Mouse (Mus musculus): ENCODE measurements around the gene Tnip2. TPM values are rescaled to one million over a fixed set of nuclear protein-coding genes. Genes with fewer than 3 reads are reported as not detected.
A peak's percentile ranks its signal among the peaks of the same experiment; 100 is the strongest.

Gene Tnip2
- polyA plus RNA-seq, 1 experiment from 2014 or later: 18.8 TPM

DNA sequence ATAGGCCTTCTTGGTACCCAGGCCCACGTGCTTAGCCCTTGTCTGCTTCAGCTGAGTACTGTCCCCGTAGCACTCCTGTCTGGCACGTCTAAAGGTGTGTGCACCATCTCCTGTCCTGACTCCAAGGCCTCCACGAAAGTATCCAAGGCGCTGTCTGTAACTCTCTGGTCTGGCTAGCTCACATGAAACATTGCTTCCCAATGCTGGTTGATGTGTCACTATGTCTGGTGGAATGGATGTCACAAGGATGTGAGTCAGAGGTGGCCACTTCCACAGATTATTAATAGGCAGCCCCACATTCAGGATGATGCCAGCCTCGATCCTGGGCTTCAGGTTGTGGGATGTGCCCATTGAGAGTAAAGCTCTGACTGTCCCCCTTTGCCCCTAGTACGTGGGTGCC, 22.0 kb upstream of the Tnip2 start:
- peaks cover 19% of the 10 kb centered on the region for H3K4me1 ChIP-seq
- ATAC-seq (ENCODE audit: extremely low read depth, insufficient number of reproducible peaks, low FRiP score, low TSS enrichment): no peak
- no peaks in the 10 kb centered on the region for H3K36me3 ChIP-seq
- H3K9ac ChIP-seq: no peak overlapping the region
- WGBS: 73% methylated on average over 7 of the region's 7 CpGs
- no peak overlapping the region for H3K4me3 ChIP-seq
- H3K9me3 ChIP-seq: no peaks in the 10 kb centered on the region
- no peaks in the 10 kb centered on the region for H3K27me3 ChIP-seq (replicated peaks)
- no peak overlapping the region for H3K27ac ChIP-seq (replicated peaks)
- no peak overlapping the region for H3K4me2 ChIP-seq

DNA sequence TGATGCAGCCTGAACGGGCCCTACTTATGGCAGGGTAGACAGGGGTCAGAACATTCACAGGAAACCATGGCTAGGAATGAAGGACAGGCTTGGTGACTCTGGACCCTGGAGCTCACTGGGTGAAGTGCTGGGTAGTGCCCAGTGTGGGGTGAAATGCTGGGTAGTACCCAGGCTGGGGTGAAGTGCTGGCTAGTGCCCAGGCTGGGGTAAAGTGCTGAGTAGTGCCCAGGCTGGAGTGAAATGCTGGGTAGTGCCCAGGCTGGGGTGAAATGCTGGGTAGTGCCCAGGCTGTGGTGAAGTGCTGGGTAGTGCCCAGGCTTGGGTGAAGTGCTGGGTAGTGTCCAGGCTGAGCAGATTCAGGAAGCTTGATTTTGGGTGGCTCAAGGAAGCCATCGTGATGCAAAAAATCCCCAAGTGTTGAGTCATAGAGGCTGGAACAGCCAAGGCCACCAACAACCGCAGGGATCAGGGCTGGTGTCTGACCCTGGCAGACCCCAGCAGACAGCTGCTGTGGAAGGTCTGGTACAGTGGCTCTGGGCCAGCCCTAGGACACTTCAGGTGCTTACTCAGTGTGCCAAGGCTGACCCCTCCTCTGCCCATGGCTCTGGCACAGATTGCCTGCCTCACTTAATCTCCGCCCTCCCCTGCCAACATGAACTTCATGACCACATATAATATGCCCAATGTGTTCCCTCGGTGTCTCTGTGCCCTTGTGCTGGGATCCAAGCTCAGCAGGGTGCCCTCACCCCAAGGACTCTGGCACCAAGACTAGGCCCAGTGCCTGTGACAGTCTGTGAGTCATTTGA, 21.2 kb upstream of the Tnip2 start:
- ATAC-seq (ENCODE audit: extremely low read depth, insufficient number of reproducible peaks, low FRiP score, low TSS enrichment): no peak
- 70% methylated on average over 5 of the region's 5 CpGs for WGBS
- no peaks in the 10 kb centered on the region for H3K27me3 ChIP-seq (replicated peaks)
- no peak overlapping the region for H3K4me2 ChIP-seq
- no peaks in the 10 kb centered on the region for H3K9me3 ChIP-seq
- no peak overlapping the region for H3K27ac ChIP-seq (replicated peaks)
- H3K36me3 ChIP-seq: no peaks in the 10 kb centered on the region
- H3K9ac ChIP-seq: no peak overlapping the region
- H3K4me3 ChIP-seq: no peak overlapping the region
- H3K4me1 ChIP-seq: peaks cover 24% of the 10 kb centered on the region

DNA sequence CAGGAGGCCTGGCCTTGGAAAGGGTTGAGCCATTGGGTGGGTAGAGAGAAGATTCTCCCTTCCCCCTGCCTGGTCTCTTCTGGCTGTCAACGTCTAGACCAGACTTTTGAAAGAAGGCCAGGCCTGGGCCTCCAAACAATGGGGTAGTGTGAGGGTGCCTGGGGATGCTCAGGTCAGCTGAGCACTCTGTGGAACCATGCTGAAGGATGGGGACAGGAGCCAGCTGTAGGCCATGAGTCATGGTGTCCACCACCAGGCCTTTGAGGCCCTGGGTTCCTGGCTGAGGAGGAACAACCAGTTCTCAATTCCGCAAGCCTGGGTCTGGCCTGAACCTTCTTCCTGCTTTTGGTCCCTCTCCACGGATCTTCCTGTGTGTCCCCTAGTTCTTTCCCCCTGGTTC, 20.0 kb upstream of the Tnip2 start:
- ATAC-seq (ENCODE audit: extremely low read depth, insufficient number of reproducible peaks, low FRiP score, low TSS enrichment): 0 out of 2 replicates have a peak, but pooled peaks have one; percentile 47
- no peak overlapping the region for H3K4me3 ChIP-seq
- no peaks in the 10 kb centered on the region for H3K27me3 ChIP-seq (replicated peaks)
- peaks cover 24% of the 10 kb centered on the region for H3K4me1 ChIP-seq
- H3K9me3 ChIP-seq: no peaks in the 10 kb centered on the region
- no peak overlapping the region for H3K9ac ChIP-seq
- H3K4me2 ChIP-seq: no peak overlapping the region
- 50% methylated on average over 3 of the region's 3 CpGs for WGBS
- H3K36me3 ChIP-seq: no peaks in the 10 kb centered on the region
- H3K27ac ChIP-seq (replicated peaks): 0 out of 2 replicates have a peak overlapping the region, but pooled peaks have one; percentile 29

DNA sequence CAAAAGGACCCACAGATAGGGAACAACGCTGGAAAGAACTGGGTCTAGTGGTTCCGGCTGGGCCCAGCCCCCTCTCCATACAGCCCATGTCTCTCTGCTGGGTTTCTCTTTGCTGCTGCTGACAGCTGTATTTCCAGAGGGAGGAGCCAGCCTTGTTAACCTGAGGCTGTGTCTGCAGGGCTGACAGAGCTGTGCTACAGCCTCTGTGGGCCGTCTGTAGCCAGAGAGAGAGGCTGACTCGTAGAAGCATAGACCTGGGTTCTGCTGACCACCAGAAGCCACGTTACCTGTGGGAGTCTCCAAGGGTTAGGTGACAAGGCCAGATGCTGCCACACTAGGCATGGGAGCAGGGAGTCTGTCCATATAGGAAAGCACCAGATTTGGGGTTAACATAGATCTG, 19.3 kb upstream of the Tnip2 start:
- no peaks in the 10 kb centered on the region for H3K27me3 ChIP-seq (replicated peaks)
- no peak for ATAC-seq (ENCODE audit: extremely low read depth, insufficient number of reproducible peaks, low FRiP score, low TSS enrichment)
- H3K27ac ChIP-seq (replicated peaks): peak overlapping the region; percentile 67
- WGBS: 60% methylated on average over 5 of the region's 5 CpGs
- peaks cover 24% of the 10 kb centered on the region for H3K4me1 ChIP-seq
- H3K36me3 ChIP-seq: no peaks in the 10 kb centered on the region
- H3K9ac ChIP-seq: 0 out of 2 replicates have a peak overlapping the region, but pooled peaks have one; percentile 30
- H3K9me3 ChIP-seq: no peaks in the 10 kb centered on the region
- no peak overlapping the region for H3K4me3 ChIP-seq
- H3K4me2 ChIP-seq: no peak overlapping the region

DNA sequence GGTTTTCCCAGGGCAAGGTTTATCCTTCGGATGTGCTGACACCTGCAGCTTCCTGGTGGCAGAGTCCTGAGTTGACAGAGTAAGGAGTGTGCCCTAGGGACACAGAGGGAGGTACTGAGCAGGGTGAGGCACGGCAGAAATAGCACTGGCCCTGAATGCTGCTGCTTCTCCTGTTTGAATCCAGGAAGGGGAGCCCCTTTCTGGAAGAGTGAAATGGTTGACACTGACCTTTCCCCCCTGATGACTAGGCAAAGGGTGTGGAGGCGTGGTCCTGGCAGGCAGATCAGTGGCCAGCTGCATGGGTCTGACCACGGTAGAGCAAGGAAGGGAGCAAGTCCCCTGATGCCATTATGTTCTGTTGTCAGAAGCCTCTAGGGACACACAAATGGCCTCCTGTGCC, 16.9 kb upstream of the Tnip2 start:
- WGBS: 44% methylated on average over 4 of the region's 4 CpGs
- H3K27ac ChIP-seq (replicated peaks): no peak overlapping the region
- no peak for ATAC-seq (ENCODE audit: extremely low read depth, insufficient number of reproducible peaks, low FRiP score, low TSS enrichment)

DNA sequence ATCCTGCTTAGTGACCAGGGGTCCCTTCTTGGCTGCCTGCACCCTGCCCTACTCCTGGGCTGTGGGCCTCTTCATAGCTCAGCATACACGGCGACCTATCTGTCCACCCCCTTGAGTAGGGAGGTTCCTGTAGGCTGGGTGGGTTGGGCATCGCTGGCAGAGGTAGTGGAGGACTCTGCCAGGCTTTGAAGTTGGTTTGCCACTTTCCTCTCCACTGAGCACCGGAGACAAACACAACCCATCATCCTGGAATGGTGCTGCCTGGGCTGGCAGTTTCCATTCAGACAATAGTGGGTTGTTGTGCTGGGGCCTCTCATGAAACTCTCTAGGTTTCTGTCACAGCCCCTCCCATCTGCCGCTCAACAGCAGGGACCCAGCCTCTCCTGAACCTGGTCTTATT, 16.3 kb upstream of the Tnip2 start:
- Histone ChIP-seq H3K36me3 (no peaks in the 10 kb centered on the region), H3K9ac (no peak overlapping the region), H3K27me3 (replicated peaks) (no peaks in the 10 kb centered on the region), H3K4me2 (no peak overlapping the region), H3K4me3 (no peak overlapping the region), H3K27ac (replicated peaks) (no peak overlapping the region), H3K4me1 (peaks cover 36% of the 10 kb centered on the region), H3K9me3 (no peaks in the 10 kb centered on the region)
- 67% methylated on average over 5 of the region's 5 CpGs for WGBS
- ATAC-seq (ENCODE audit: extremely low read depth, insufficient number of reproducible peaks, low FRiP score, low TSS enrichment): no peak

More for the DNA sequence above, 16.9 kb upstream of the Tnip2 start:
- Histone ChIP-seq H3K27me3 (replicated peaks) (no peaks in the 10 kb centered on the region), H3K4me3 (no peak overlapping the region), H3K9ac (no peak overlapping the region), H3K4me1 (peaks cover 36% of the 10 kb centered on the region), H3K36me3 (no peaks in the 10 kb centered on the region), H3K9me3 (no peaks in the 10 kb centered on the region), H3K4me2 (no peak overlapping the region)

DNA sequence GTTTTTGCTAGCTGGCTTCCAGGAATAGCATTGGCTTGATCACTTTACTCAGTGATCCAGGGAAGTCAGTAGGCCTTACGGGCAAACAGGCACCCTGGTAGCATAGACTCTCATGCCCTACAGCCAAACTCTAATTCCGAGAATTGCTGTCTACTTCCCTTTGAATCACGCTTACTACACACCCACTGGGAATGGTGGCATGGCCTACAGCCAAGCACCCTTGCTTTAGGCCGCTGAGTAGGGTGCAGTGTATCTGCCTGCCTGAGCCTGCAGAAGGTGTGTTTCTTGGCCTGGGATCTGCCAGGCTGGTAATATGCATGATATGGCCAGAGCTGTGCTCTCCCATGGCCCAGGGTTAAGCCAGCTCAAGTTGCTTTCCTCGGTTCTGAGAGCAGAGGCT, 14.9 kb upstream of the Tnip2 start:
- H3K9ac ChIP-seq: no peak overlapping the region
- H3K27me3 ChIP-seq (replicated peaks): no peaks in the 10 kb centered on the region
- H3K27ac ChIP-seq (replicated peaks): no peak overlapping the region
- no peak overlapping the region for H3K4me3 ChIP-seq
- no peak for ATAC-seq (ENCODE audit: extremely low read depth, insufficient number of reproducible peaks, low FRiP score, low TSS enrichment)
- no peak overlapping the region for H3K4me2 ChIP-seq
- H3K9me3 ChIP-seq: no peaks in the 10 kb centered on the region
- WGBS: 76% methylated on average over 5 of the region's 5 CpGs
- no peaks in the 10 kb centered on the region for H3K36me3 ChIP-seq
- peaks cover 27% of the 10 kb centered on the region for H3K4me1 ChIP-seq

DNA sequence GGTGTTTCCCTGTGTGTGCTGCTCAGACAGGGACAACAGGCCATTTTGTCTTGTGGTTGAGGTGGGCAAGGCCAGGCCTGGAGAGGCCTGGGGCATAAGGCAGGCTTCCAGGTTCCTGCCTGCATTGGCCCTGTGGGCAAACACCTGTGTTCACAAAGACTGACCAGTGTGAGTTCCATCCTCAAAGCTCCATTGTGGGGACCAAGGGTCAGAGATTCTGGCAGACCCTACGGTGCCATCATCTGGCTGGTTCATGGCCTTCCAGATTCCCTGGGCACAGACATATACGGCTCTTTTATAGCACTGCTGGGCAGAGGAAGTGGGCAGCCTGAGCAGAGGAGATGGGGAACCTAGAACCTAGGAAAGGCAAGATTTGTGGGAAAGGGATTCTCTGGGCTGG, 13.6 kb upstream of the Tnip2 start:
- Histone ChIP-seq H3K4me1 (peaks cover 17% of the 10 kb centered on the region), H3K9me3 (no peaks in the 10 kb centered on the region), H3K9ac (no peak overlapping the region), H3K4me2 (peak overlapping the region; percentile 82; the same call in 1 of the 2 replicates), H3K27me3 (replicated peaks) (no peaks in the 10 kb centered on the region), H3K27ac (replicated peaks) (no peak overlapping the region), H3K4me3 (no peak overlapping the region), H3K36me3 (no peaks in the 10 kb centered on the region)
- WGBS: 93% methylated on average over 2 of the region's 2 CpGs
- no peak for ATAC-seq (ENCODE audit: extremely low read depth, insufficient number of reproducible peaks, low FRiP score, low TSS enrichment)

DNA sequence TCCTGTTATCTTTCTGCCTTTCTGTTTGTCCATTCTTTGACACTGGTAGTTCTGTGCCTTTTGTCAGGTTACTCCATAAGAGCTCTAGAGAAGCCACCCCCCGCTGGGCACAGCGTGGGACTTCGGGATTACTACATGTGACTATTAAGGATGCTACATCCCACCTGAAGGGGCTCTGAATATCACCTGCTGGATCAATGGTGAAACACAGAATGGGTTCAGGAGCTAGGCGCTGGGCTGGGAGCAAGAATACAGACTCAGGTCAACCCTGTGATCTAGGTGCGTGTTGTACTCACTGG, 12.6 kb upstream of the Tnip2 start:
- peaks cover 21% of the 10 kb centered on the region for H3K4me1 ChIP-seq
- H3K4me3 ChIP-seq: peak overlapping the region; percentile 68
- WGBS: 44% methylated on average over 5 of the region's 5 CpGs
- no peaks in the 10 kb centered on the region for H3K27me3 ChIP-seq (replicated peaks)
- H3K36me3 ChIP-seq: no peaks in the 10 kb centered on the region
- no peak for ATAC-seq (ENCODE audit: extremely low read depth, insufficient number of reproducible peaks, low FRiP score, low TSS enrichment)
- peak overlapping the region; percentile 83 for H3K9ac ChIP-seq
- H3K4me2 ChIP-seq: peak overlapping the region; percentile 82
- H3K27ac ChIP-seq (replicated peaks): peak overlapping the region; percentile 61; the same call in 1 of the 2 replicates
- H3K9me3 ChIP-seq: no peaks in the 10 kb centered on the region

DNA sequence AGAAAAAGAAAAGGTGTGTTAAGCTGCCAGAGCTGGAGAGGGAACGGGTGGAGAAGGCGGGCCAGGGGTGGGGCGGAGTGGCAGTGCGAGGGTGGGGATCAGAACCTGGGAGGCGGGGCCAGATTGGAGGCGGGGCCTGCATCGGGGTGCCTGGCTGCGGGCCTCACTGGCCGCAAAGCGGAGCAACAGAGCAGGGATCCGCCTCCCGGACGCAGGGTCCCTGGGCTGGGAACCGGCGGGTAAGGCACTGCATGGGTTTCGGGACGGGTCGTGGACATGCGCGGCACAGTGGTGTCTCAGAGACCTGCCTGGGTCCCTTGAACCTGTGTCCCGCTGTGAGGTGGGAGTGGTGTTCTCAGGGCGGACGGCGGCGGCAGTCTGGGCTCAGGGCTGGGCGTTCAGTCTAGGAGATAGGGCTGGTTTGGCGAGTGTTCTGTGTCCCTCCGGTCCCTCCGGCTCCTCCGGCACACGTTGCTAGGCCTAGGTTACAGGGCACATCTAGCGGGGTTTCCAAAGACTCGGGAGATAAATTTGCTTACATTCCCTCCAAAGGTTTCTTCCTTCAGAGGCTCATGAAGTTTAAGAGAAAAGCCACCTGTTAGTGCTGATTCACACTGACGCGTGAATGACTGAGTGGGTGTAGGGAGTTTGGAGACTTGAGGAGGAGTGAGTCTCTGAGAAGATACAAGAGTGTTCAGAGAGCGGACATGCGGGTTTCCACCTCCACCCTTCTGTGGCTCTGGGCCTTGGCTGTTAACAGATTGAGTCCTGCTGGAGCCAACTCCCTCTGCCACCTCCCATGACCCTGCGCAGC, 12.1 kb upstream of the Tnip2 start, which contains the start of gene Sh3bp2:
TSS of gene Sh3bp2 (plus strand) at position 176 of the 814 bp plus-strand sequence.
- 2% methylated on average over 38 of the region's 38 CpGs for WGBS
- no peaks in the 10 kb centered on the region for H3K9me3 ChIP-seq
- peak; percentile 91 for ATAC-seq (ENCODE audit: extremely low read depth, insufficient number of reproducible peaks, low FRiP score, low TSS enrichment)
- no peaks in the 10 kb centered on the region for H3K27me3 ChIP-seq (replicated peaks)
- peak within 1 kb of the TSS; percentile 68 for H3K4me3 ChIP-seq
- H3K36me3 ChIP-seq: no peaks in the 10 kb centered on the region
- H3K4me2 ChIP-seq: peak within 1 kb of the TSS; percentile 82
- H3K27ac ChIP-seq (replicated peaks): peak within 1 kb of the TSS; percentile 61
- peaks cover 26% of the 10 kb centered on the region for H3K4me1 ChIP-seq
- peak within 1 kb of the TSS; percentile 83 for H3K9ac ChIP-seq

DNA sequence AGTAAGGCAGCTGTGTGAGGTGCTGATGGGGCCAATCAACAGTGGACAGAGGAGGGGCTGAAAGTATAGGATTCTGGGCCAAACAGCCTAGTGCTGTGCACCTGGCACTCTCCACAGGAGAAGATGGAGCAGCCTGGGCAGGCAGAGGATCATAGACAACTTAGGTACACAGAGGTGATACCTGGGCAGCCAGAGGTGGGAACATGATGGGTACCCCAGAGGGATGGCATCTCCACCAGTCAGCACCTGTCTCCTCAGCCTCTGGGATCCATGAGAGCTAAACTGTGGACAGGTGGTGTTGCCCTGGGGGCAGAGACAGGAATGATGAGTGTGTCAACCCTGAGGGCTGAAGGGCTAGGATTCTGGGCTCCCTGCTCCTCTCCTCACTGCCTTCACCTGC, 10.7 kb upstream of the Tnip2 start:
- Histone ChIP-seq H3K9me3 (no peaks in the 10 kb centered on the region), H3K4me2 (no peak overlapping the region), H3K4me3 (no peak overlapping the region), H3K9ac (no peak overlapping the region), H3K4me1 (peaks cover 29% of the 10 kb centered on the region), H3K27ac (replicated peaks) (no peak overlapping the region), H3K36me3 (no peaks in the 10 kb centered on the region), H3K27me3 (replicated peaks) (no peaks in the 10 kb centered on the region)
- no peak for ATAC-seq (ENCODE audit: extremely low read depth, insufficient number of reproducible peaks, low FRiP score, low TSS enrichment)

Data from heart, embryonic 13.5 days (tissue).